Comparison of ENCODE assay signal across 10 mouse cellular contexts in the genomic region with DNA sequence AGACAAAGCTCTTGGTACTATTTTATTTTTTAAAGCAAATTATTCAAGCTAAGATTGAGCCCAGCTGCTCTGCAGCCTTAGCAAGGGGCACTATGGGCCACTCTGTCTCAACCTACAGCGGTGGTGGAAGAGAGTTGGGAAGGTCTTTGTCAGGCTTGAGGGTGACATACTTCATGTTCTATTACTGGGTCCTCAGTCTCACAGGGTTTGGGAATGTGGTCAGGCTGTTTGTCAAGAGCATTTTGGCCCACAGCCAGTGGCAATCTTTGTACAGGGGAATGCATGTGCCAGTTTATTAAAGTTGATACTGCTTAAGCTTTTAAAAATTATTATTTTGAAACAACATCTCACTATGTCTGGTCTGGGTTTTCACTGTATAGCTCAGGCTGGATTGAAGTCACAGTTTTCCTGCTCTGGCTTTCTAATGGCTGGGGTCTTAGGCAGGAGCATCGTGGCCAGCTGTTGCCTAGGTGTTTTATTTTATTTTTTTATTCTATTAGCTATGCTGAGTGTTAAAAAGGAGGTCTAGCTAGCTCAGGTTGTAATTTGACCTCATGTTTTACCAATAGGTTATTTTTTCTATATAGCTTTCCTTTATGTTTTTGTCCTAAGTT. TPM values are rescaled to one million over a fixed set of nuclear protein-coding genes. Genes with fewer than 3 reads are reported as not detected.
DNase-seq lines count a peak whose midpoint lies in the region; ATAC-seq and TF ChIP-seq lines count a peak whose summit lies in the region.
"Had no signal": no experiment of that assay in that cellular context is flagged by ENCODE, and none has a peak within 500 bp of the region (broad histone marks: within the 10 kb centered on the region; RNA-seq: fewer than 3 reads in every experiment).

No protein-coding gene starts in this region.

- ATAC-seq in forebrain, embryonic 15.5 days (replicated peaks), result 0 out of 2 replicates have a peak, but pooled peaks have one; percentile 29
- no peak for ATAC-seq in forebrain, embryonic 11.5 days (replicated peaks; ENCODE audit: low FRiP score)
- no peak for ATAC-seq in neural tube, embryonic 15.5 days (ENCODE audit: low FRiP score)
- no peak for ATAC-seq in monocyte, adult 5-6 weeks (replicated peaks; ENCODE audit: insufficient number of reproducible peaks, low FRiP score, low TSS enrichment, poor library complexity, severe bottlenecking)
- ATAC-seq: forebrain, postnatal 0 days; liver, embryonic 12.5 days had no signal

- no peak overlapping the region for H3K4me3 ChIP-seq in forebrain, embryonic 15.5 days
- H3K4me3 ChIP-seq in forebrain, embryonic 11.5 days (ENCODE audit: low read depth, low read length), result no peak overlapping the region
- H3K4me3 ChIP-seq in heart, adult 2 months, result no peak overlapping the region
- no peak overlapping the region for H3K4me3 ChIP-seq in neural tube, embryonic 15.5 days (replicated peaks)
- H3K4me3 ChIP-seq: liver, embryonic 12.5 days had no signal

- DNase-seq in forebrain, embryonic 11.5 days (ENCODE audit: low spot score), result no peak
- DNase-seq in 3T3-L1 (ENCODE audit: low read depth, low spot score), result peak; percentile 55
- DNase-seq in heart, adult 2 months, result peak; percentile 41 to 56
- peak; percentile 65 to 66 for DNase-seq in kidney, postnatal 25 days
- DNase-seq in thymus, postnatal 4 days, result no peak
- DNase-seq: forebrain, postnatal 0 days had no signal

- no peaks in the 10 kb centered on the region for H3K27me3 ChIP-seq in forebrain, embryonic 15.5 days
- H3K27me3 ChIP-seq in forebrain, embryonic 11.5 days (ENCODE audit: control insufficient read depth, insufficient read depth, low read length), result no peaks in the 10 kb centered on the region
- H3K27me3 ChIP-seq in heart, adult 2 months (ENCODE audit: control insufficient read depth, insufficient read depth, low read length), result no peaks in the 10 kb centered on the region
- no peaks in the 10 kb centered on the region for H3K27me3 ChIP-seq in neural tube, embryonic 15.5 days (replicated peaks)
- H3K27me3 ChIP-seq: liver, embryonic 12.5 days had no signal

- no peak for TF ChIP-seq CTCF in heart, adult 2 months (IDR thresholded peaks at IDR 0.05)

- H3K9me3 ChIP-seq in forebrain, embryonic 15.5 days, result no peaks in the 10 kb centered on the region
- H3K9me3 ChIP-seq in forebrain, embryonic 11.5 days (ENCODE audit: control insufficient read depth, low read length), result no peaks in the 10 kb centered on the region
- H3K9me3 ChIP-seq in neural tube, embryonic 15.5 days (replicated peaks), result no peaks in the 10 kb centered on the region
- H3K9me3 ChIP-seq: liver, embryonic 12.5 days had no signal

- peaks cover 6% of the 10 kb centered on the region for H3K79me2 ChIP-seq in heart, adult 2 months (replicated peaks; ENCODE audit: control insufficient read depth, insufficient read depth, low read length)

- 46% methylated on average over 2 of the region's 2 CpGs for WGBS in forebrain, embryonic 15.5 days
- WGBS in forebrain, embryonic 11.5 days, result 74% methylated on average over 2 of the region's 2 CpGs
- WGBS in heart, adult 2 months, result 47% methylated on average over 2 of the region's 2 CpGs
- 67% methylated on average over 2 of the region's 2 CpGs for WGBS in neural tube, embryonic 15.5 days

- H3K4me2 ChIP-seq in forebrain, embryonic 15.5 days (replicated peaks), result no peak overlapping the region
- no peak overlapping the region for H3K4me2 ChIP-seq in forebrain, embryonic 11.5 days (ENCODE audit: low read depth, low read length, severe bottlenecking)
- no peak overlapping the region for H3K4me2 ChIP-seq in neural tube, embryonic 15.5 days
- H3K4me2 ChIP-seq: liver, embryonic 12.5 days had no signal

- TF ChIP-seq POLR2A in heart, adult 2 months (IDR thresholded peaks at IDR 0.05; ENCODE audit: insufficient read depth, low read depth, low read length), result no peak

- peaks cover 11% of the 10 kb centered on the region for H3K4me1 ChIP-seq in forebrain, embryonic 15.5 days
- no peaks in the 10 kb centered on the region; the same call in 1 of the 2 replicates for H3K4me1 ChIP-seq in forebrain, embryonic 11.5 days (replicated peaks; ENCODE audit: control insufficient read depth, insufficient read depth, low read length)
- peaks cover 11% of the 10 kb centered on the region for H3K4me1 ChIP-seq in heart, adult 2 months (ENCODE audit: control insufficient read depth, insufficient read depth, low read length)
- peaks cover 17% of the 10 kb centered on the region for H3K4me1 ChIP-seq in neural tube, embryonic 15.5 days
- H3K4me1 ChIP-seq: liver, embryonic 12.5 days had no signal

- no peak for TF ChIP-seq EP300 in heart, adult 2 months (IDR thresholded peaks at IDR 0.05; ENCODE audit: insufficient read depth, low read depth, low read length)

- no peaks in the 10 kb centered on the region for H3K36me3 ChIP-seq in forebrain, embryonic 15.5 days
- no peaks in the 10 kb centered on the region for H3K36me3 ChIP-seq in forebrain, embryonic 11.5 days (ENCODE audit: control insufficient read depth, insufficient read depth, low read length)
- peaks cover 11% of the 10 kb centered on the region for H3K36me3 ChIP-seq in heart, adult 2 months (ENCODE audit: control insufficient read depth, insufficient read depth, low read length)
- no peaks in the 10 kb centered on the region for H3K36me3 ChIP-seq in neural tube, embryonic 15.5 days
- H3K36me3 ChIP-seq: liver, embryonic 12.5 days had no signal

- H3K27ac ChIP-seq in forebrain, embryonic 15.5 days (replicated peaks), result no peak overlapping the region
- H3K27ac ChIP-seq in forebrain, embryonic 11.5 days (ENCODE audit: low read depth, low read length), result no peak overlapping the region
- peak overlapping the region; percentile 80 for H3K27ac ChIP-seq in heart, adult 2 months
- no peak overlapping the region for H3K27ac ChIP-seq in neural tube, embryonic 15.5 days (replicated peaks)
- H3K27ac ChIP-seq: liver, embryonic 12.5 days had no signal

- H3K9ac ChIP-seq in forebrain, embryonic 15.5 days (replicated peaks), result no peak overlapping the region
- H3K9ac ChIP-seq in forebrain, embryonic 11.5 days (ENCODE audit: low read length), result no peak overlapping the region
- no peak overlapping the region for H3K9ac ChIP-seq in heart, adult 2 months (ENCODE audit: low read depth, low read length)
- H3K9ac ChIP-seq in neural tube, embryonic 15.5 days (replicated peaks), result no peak overlapping the region
- H3K9ac ChIP-seq: forebrain, postnatal 0 days; liver, embryonic 12.5 days had no signal

- intact Hi-C loops in heart, adult 2 months (cut with DNase I), result no loop called here

RNA-seq across cellular contexts. Expression of gene Dip2c, which starts 37.9 kb away (rescaled TPM):
- polyA plus RNA-seq in forebrain, embryonic 15.5 days (2015; fragmentation: Nextera tagmentation; extraction: Ambion mirVana), result 12.5 and 13.0 TPM in 2 replicates
- polyA plus RNA-seq in forebrain, embryonic 11.5 days (2014; fragmentation: Nextera tagmentation; extraction: Ambion mirVana), result 9.0 and 9.9 TPM in 2 replicates
- total RNA-seq in heart, adult 2 months (2021), result 10 to 100 TPM; 36.3 to 43.7 TPM
- polyA plus RNA-seq in heart, adult 2 months (2012; rRNA removed), result 19.1 and 39.9 TPM in 2 replicates
- polyA plus RNA-seq in neural tube, embryonic 15.5 days (2015; fragmentation: Nextera tagmentation; extraction: Ambion mirVana), result 11.1 and 12.8 TPM in 2 replicates
- 0.49 to 2.2 TPM (median 1.3 TPM) in 3 replicates for total RNA-seq in monocyte, adult 5-6 weeks (2017)

Comparison
In these comparisons a context has a peak if more than half of its experiments do, and no peak if none do; other contexts are left out.
1. DNase-seq: peak in 3T3-L1 (single experiment), heart, adult 2 months (2 of 2) and kidney, postnatal 25 days (2 of 2); none in forebrain, embryonic 11.5 days (single experiment) and thymus, postnatal 4 days (single experiment).